Mouse (Mus musculus): ENCODE measurements around the gene H2al2a. TPM values are rescaled to one million over a fixed set of nuclear protein-coding genes. Genes with fewer than 3 reads are reported as not detected.
"Not testable (repeated sequence)": the region's sequence is repeated elsewhere in the genome, so short reads cannot be mapped to it uniquely, and the experiment has no call there.

The H2al2a gene
- polyA plus RNA-seq, 1 experiment from 2014 or later = not detected

DNA sequence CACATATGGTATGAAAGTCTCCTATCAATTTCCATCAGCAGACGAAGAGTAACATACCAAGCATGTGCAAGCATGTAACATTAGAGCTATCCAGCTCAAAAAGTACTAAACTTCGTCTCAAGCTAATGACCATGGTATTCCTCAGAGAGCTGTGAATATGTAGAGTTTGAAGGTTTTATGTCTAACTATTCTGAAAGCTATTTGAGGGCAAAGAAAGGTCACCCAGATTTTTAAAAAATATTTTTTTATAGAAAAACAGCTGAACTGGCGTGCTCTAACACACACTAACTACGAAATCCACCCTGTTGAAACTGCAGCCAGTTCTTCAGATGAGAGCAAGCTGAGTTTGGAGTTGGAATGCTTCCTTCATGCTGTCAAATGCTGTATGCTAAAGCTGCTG, 7.5 kb upstream of the H2al2a start:
- Histone ChIP-seq H3K4me2 (replicated peaks; ENCODE audit: low read depth, low read length) (no peak overlapping the region), H3K4me1 (ENCODE audit: control insufficient read depth, insufficient read depth, low read length) (no peaks in the 10 kb centered on the region), H3K4me3 (ENCODE audit: low read depth, low read length) (no peak overlapping the region), H3K36me3 (ENCODE audit: control insufficient read depth, insufficient read depth, low read length) (no peaks in the 10 kb centered on the region), H3K27ac (ENCODE audit: low read length) (no peak overlapping the region), H3K27me3 (ENCODE audit: control insufficient read depth, insufficient read depth, low read length) (no peaks in the 10 kb centered on the region), H3K9me3 (ENCODE audit: control insufficient read depth, low read depth, low read length) (no peaks in the 10 kb centered on the region), H3K9ac (replicated peaks; ENCODE audit: low read depth, low read length) (no peak overlapping the region)
- no peak for ATAC-seq (ENCODE audit: insufficient number of reproducible peaks, insufficient read depth, low FRiP score, low read depth)
- 60% methylated on average over 4 of the region's 4 CpGs for WGBS

DNA sequence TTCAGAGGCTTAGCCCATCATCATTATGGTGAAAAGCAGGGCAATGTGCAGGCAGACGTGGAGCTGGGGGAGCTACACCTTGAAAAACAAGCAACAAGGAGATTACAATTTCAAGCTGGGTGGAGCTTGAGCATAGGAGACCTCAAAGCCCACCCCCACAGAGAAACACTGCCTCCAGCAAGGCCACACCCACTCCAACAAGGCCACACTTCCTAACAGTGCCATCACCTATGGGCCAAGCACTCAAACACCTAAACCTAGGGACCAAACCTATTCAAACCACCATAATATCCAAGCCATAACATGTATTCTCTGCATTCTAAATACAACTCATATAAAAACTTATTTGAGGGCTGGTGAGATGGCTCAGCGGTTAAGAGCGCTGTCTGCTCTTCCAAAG, 5.5 kb upstream of the H2al2a start:
- Histone ChIP-seq H3K9me3 (ENCODE audit: control insufficient read depth, low read depth, low read length) (no peaks in the 10 kb centered on the region), H3K27ac (ENCODE audit: low read length) (no peak overlapping the region), H3K36me3 (ENCODE audit: control insufficient read depth, insufficient read depth, low read length) (no peaks in the 10 kb centered on the region), H3K4me1 (ENCODE audit: control insufficient read depth, insufficient read depth, low read length) (no peaks in the 10 kb centered on the region), H3K27me3 (ENCODE audit: control insufficient read depth, insufficient read depth, low read length) (no peaks in the 10 kb centered on the region), H3K9ac (replicated peaks; ENCODE audit: low read depth, low read length) (no peak overlapping the region), H3K4me2 (replicated peaks; ENCODE audit: low read depth, low read length) (no peak overlapping the region), H3K4me3 (ENCODE audit: low read depth, low read length) (no peak overlapping the region)
- WGBS = 89% methylated on average over 3 of the region's 3 CpGs
- no peak for ATAC-seq (ENCODE audit: insufficient number of reproducible peaks, insufficient read depth, low FRiP score, low read depth)

DNA sequence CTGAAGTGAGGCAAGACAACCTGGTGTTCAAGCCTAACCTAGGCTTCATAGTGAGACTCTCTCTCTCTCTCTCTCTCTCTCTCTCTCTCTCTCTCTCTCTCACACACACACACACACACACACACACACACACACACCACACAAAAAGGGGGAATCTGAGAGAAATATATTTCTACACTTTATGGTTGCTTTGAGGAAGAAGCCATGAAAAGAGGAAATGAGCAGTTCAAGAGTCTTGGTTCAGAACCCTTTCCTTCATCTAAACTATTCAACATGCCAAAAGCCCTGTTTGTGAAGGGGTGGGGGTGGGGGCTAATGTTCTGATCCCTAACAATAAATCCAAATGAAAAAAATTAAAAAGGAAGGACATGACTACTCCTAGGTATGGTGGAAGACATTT, 7.2 kb downstream of the H2al2a start:
- H3K9me3 ChIP-seq (ENCODE audit: control insufficient read depth, low read depth, low read length) = no peaks in the 10 kb centered on the region
- no peaks in the 10 kb centered on the region for H3K36me3 ChIP-seq (ENCODE audit: control insufficient read depth, insufficient read depth, low read length)
- no peak for ATAC-seq (ENCODE audit: insufficient number of reproducible peaks, insufficient read depth, low FRiP score, low read depth)
- no peak overlapping the region for H3K4me2 ChIP-seq (replicated peaks; ENCODE audit: low read depth, low read length)
- H3K27ac ChIP-seq (ENCODE audit: low read length) = no peak overlapping the region
- no peak overlapping the region for H3K4me3 ChIP-seq (ENCODE audit: low read depth, low read length)
- no peaks in the 10 kb centered on the region for H3K27me3 ChIP-seq (ENCODE audit: control insufficient read depth, insufficient read depth, low read length)
- H3K9ac ChIP-seq (replicated peaks; ENCODE audit: low read depth, low read length) = no peak overlapping the region
- no peaks in the 10 kb centered on the region for H3K4me1 ChIP-seq (ENCODE audit: control insufficient read depth, insufficient read depth, low read length)

DNA sequence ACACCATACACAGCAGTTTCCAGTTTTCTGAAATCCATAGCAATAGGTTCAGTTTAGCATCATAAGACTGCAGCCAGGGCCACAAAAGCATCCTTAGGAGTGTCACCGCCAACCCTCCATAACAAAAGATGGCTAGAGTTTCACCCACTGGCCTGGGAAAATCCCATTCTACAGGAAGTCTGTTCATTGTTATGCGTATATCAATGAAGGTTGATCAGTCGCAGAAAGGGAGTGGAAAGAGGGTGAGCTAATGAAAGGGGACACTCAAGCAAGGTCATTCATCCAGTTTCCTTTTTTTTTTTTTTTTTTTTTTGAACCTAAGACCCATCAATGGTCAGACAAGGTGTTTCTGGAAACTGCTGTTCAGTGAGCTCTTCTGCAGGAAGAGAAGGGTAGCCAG, 7.6 kb downstream of the H2al2a start:
- no peaks in the 10 kb centered on the region for H3K9me3 ChIP-seq (ENCODE audit: control insufficient read depth, low read depth, low read length)
- no peaks in the 10 kb centered on the region for H3K27me3 ChIP-seq (ENCODE audit: control insufficient read depth, insufficient read depth, low read length)
- WGBS = 78% methylated on average over 3 of the region's 3 CpGs
- no peak overlapping the region for H3K27ac ChIP-seq (ENCODE audit: low read length)
- no peak overlapping the region for H3K4me2 ChIP-seq (replicated peaks; ENCODE audit: low read depth, low read length)
- ATAC-seq (ENCODE audit: insufficient number of reproducible peaks, insufficient read depth, low FRiP score, low read depth) = no peak
- no peaks in the 10 kb centered on the region for H3K36me3 ChIP-seq (ENCODE audit: control insufficient read depth, insufficient read depth, low read length)
- H3K9ac ChIP-seq (replicated peaks; ENCODE audit: low read depth, low read length) = no peak overlapping the region
- H3K4me3 ChIP-seq (ENCODE audit: low read depth, low read length) = no peak overlapping the region
- H3K4me1 ChIP-seq (ENCODE audit: control insufficient read depth, insufficient read depth, low read length) = no peaks in the 10 kb centered on the region

DNA sequence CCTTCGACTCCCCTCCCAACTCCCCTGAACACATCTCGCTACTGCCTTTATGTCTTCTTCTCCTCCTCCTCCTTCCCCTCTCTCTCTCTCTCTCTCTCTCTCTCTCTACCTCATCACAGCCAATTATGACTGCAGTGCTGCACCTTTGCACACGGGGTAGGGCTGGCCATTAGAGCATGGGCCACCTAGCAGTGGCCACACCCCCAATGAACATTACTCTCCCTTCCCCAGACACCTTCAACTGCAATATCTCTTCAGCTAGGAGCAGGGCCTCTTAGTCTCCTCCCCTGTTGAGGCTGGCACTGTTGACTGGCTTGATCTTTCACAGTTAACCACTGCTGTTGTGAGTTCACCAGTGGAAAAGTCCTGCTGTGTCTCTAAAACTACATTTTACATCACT, 10.1 kb downstream of the H2al2a start:
- Histone ChIP-seq H3K36me3 (ENCODE audit: control insufficient read depth, insufficient read depth, low read length) (no peaks in the 10 kb centered on the region), H3K27me3 (ENCODE audit: control insufficient read depth, insufficient read depth, low read length) (no peaks in the 10 kb centered on the region), H3K4me3 (ENCODE audit: low read depth, low read length) (no peak overlapping the region), H3K9me3 (ENCODE audit: control insufficient read depth, low read depth, low read length) (no peaks in the 10 kb centered on the region), H3K27ac (ENCODE audit: low read length) (no peak overlapping the region), H3K4me2 (replicated peaks; ENCODE audit: low read depth, low read length) (no peak overlapping the region), H3K4me1 (ENCODE audit: control insufficient read depth, insufficient read depth, low read length) (no peaks in the 10 kb centered on the region), H3K9ac (replicated peaks; ENCODE audit: low read depth, low read length) (no peak overlapping the region)
- WGBS = 78% methylated on average over 3 of the region's 3 CpGs
- no peak for ATAC-seq (ENCODE audit: insufficient number of reproducible peaks, insufficient read depth, low FRiP score, low read depth)

DNA sequence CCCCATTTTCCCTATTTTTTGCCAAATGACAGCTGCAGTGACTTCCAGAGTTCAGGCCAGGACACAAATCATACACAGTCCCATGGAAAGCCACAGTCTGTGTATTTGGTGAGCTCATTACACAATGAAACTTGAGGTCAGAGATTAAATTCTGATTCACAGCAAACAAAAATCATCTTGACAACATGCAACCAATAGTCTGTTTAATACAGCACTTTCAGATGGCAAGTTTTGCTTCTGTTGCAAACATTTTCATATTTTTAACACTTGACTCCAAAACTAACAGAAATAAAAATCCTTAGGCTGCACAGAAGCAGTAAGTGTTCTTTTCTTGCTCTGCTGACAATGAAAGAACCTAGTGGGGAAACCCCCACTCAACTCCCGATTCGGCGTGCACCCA, 12.0 kb downstream of the H2al2a start:
- H3K27me3 ChIP-seq (ENCODE audit: control insufficient read depth, insufficient read depth, low read length) = no peaks in the 10 kb centered on the region
- no peak overlapping the region for H3K4me2 ChIP-seq (replicated peaks; ENCODE audit: low read depth, low read length)
- H3K36me3 ChIP-seq (ENCODE audit: control insufficient read depth, insufficient read depth, low read length) = no peaks in the 10 kb centered on the region
- no peaks in the 10 kb centered on the region for H3K4me1 ChIP-seq (ENCODE audit: control insufficient read depth, insufficient read depth, low read length)
- ATAC-seq (ENCODE audit: insufficient number of reproducible peaks, insufficient read depth, low FRiP score, low read depth) = no peak
- H3K9me3 ChIP-seq (ENCODE audit: control insufficient read depth, low read depth, low read length) = no peaks in the 10 kb centered on the region
- H3K9ac ChIP-seq (replicated peaks; ENCODE audit: low read depth, low read length) = no peak overlapping the region
- no peak overlapping the region for H3K4me3 ChIP-seq (ENCODE audit: low read depth, low read length)
- no peak overlapping the region for H3K27ac ChIP-seq (ENCODE audit: low read length)
- 99% methylated on average over 3 of the region's 3 CpGs for WGBS

DNA sequence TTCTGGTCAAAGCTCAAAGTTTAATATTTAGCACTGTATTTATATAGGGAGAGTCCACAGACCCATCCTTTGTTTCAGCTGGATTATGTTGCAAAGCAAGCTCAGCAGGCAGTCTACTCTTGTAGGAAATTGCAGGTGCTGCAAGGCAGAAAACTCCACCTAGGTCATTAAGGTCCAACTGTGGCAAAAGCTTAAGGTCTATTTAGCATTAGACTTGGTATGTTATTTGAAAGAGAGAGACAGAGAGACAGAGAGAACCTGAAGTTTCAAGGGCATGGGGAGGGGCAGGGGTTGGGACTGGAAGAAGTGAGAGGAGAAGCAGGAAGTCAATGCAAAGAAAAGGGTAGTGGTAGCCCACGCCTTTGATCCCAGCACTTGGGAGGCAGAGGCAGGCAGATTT, 14.0 kb downstream of the H2al2a start:
- Histone ChIP-seq H3K27me3 (ENCODE audit: control insufficient read depth, insufficient read depth, low read length) (no peaks in the 10 kb centered on the region), H3K27ac (ENCODE audit: low read length) (no peak overlapping the region), H3K4me3 (ENCODE audit: low read depth, low read length) (no peak overlapping the region), H3K4me1 (ENCODE audit: control insufficient read depth, insufficient read depth, low read length) (no peaks in the 10 kb centered on the region), H3K9me3 (ENCODE audit: control insufficient read depth, low read depth, low read length) (no peaks in the 10 kb centered on the region), H3K36me3 (ENCODE audit: control insufficient read depth, insufficient read depth, low read length) (no peaks in the 10 kb centered on the region), H3K4me2 (replicated peaks; ENCODE audit: low read depth, low read length) (no peak overlapping the region), H3K9ac (replicated peaks; ENCODE audit: low read depth, low read length) (no peak overlapping the region)
- WGBS = 84% methylated on average over 1 of the region's 1 CpGs
- no peak for ATAC-seq (ENCODE audit: insufficient number of reproducible peaks, insufficient read depth, low FRiP score, low read depth)

DNA sequence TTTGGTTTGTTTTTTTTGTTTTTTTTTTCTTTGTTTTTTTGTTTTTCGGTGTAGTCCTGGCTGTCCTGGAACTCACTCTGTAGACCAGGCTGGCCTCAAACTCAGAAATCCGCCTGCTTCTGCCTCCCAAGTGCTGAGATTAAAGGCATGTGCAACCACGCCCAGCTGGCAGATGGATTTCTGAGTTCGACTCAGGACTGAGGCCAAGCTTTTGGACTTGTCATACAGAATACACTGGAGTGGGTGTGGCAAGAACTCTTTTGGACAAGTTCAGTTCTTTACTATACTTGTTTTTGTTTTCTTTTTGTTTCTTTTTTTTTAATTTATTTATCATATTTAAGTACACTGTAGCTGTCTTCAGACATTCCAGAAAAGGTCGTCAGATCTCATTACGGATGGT, 18.1 kb downstream of the H2al2a start:
- no peak overlapping the region for H3K27ac ChIP-seq (ENCODE audit: low read length)
- no peak overlapping the region for H3K4me3 ChIP-seq (ENCODE audit: low read depth, low read length)
- ATAC-seq (ENCODE audit: insufficient number of reproducible peaks, insufficient read depth, low FRiP score, low read depth) = no peak
- 91% methylated on average over 6 of the region's 6 CpGs for WGBS
- no peaks in the 10 kb centered on the region for H3K36me3 ChIP-seq (ENCODE audit: control insufficient read depth, insufficient read depth, low read length)
- H3K4me2 ChIP-seq (replicated peaks; ENCODE audit: low read depth, low read length) = no peak overlapping the region
- no peaks in the 10 kb centered on the region for H3K27me3 ChIP-seq (ENCODE audit: control insufficient read depth, insufficient read depth, low read length)
- H3K9ac ChIP-seq (replicated peaks; ENCODE audit: low read depth, low read length) = no peak overlapping the region
- no peaks in the 10 kb centered on the region for H3K4me1 ChIP-seq (ENCODE audit: control insufficient read depth, insufficient read depth, low read length)
- H3K9me3 ChIP-seq (ENCODE audit: control insufficient read depth, low read depth, low read length) = no peaks in the 10 kb centered on the region

DNA sequence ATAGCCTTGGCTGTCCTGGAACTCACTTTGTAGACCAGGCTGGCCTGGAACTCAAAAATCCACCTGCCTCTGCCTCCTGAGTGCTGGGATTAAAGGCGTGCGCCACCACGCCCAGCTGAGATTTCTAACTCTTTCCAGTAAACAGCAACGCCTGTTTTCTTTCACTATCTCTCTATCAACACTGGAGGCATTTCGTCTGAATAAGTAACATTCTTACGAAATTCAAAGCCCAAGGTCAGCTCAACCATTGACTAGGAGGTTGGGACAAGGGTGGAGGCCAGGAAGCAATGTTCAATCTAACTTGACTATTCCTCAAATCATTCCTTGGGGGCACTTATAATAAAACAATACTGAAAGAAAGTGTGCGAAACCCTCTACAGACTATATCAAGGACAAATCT, 18.5 kb downstream of the H2al2a start:
- not testable (repeated sequence) for H3K36me3 ChIP-seq (ENCODE audit: control insufficient read depth, insufficient read depth, low read length); H3K27me3 ChIP-seq (ENCODE audit: control insufficient read depth, insufficient read depth, low read length); H3K4me1 ChIP-seq (ENCODE audit: control insufficient read depth, insufficient read depth, low read length); H3K9me3 ChIP-seq (ENCODE audit: control insufficient read depth, low read depth, low read length); H3K9ac ChIP-seq (replicated peaks; ENCODE audit: low read depth, low read length); H3K4me2 ChIP-seq (replicated peaks; ENCODE audit: low read depth, low read length); H3K27ac ChIP-seq (ENCODE audit: low read length); H3K4me3 ChIP-seq (ENCODE audit: low read depth, low read length); ATAC-seq (ENCODE audit: insufficient number of reproducible peaks, insufficient read depth, low FRiP score, low read depth)
- 90% methylated on average over 7 of the region's 7 CpGs for WGBS
